1 mouse cellular context compared by ENCODE assay signal in genomic region chr5:28070828-28071455, GRCm38 (mm10).
TF ChIP-seq lines count a peak whose summit lies in the region.

TSS of gene Insig1 (plus strand) at chr5:28071363.

TF ChIP-seq in CH12.LX, 34 proteins besides CTCF, POLR2A, EP300 and RAD21 (continued from another document):
- TF ChIP-seq ZKSCAN1 (IDR thresholded peaks at IDR 0.05; ENCODE audit: borderline replicate concordance, low read depth, low read length) (no peak), MEF2A (IDR thresholded peaks at IDR 0.05; ENCODE audit: borderline replicate concordance, low read depth, low read length) (no peak), MAX (IDR thresholded peaks at IDR 0.05; ENCODE audit: low read length) (peak; percentile 93), TBP (conservative IDR thresholded peaks at IDR 0.05; ENCODE audit: low read depth, low read length) (peak; percentile 85)
TF ChIP-seq in CH12.LX: peak in this region for 13.
